Mouse (Mus musculus): Measurements from ENCODE around the gene Sema4d.

Gene Sema4d

DNA sequence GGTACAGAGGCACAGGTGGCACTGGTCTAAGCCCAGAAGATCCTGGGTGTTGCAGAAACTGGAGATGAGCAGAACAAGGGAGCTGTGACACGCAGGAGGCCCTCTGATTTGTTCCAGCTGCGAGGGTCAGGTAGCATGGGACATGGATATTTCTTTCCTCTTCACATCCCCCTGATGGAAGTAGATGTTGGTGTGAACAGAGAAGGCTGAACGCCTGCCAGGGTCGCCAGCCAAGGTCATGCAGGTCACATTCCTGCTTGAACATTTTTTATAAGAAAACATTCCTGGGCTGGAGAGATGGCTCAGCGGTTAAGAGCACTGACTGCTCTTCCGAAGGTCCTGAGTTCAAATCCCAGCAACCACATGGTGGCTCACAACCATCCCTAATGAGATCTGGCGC, 66.2 kb downstream of the Sema4d start:
- no peak for DNase-seq (ENCODE audit: low spot score)

- DNase-seq (ENCODE audit: low spot score), result no peak
These were observed 67.5 kb downstream of the Sema4d start for GRCm38 (mm10) chr13:51725926-51726574.

DNA sequence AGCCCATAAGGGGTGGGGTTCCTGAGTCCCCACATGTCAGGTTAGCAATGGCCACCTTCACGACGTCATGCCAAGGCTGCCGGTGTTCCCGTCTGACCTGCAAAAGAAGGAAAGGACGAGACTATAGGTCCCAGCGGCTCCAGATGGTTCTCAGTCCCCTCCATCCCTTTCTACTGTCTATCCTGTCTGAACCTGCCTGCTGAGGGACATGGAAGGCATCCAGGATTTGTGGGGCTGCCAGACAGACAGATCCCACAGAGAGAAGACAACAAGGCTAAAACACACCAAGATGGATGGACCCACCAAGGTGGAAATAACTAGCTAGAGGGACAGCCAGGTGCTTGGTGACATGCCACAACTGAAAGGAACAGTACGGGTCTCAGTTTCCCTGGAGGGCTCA, 68.1 kb downstream of the Sema4d start:
- DNase-seq (ENCODE audit: low spot score), result no peak

GRCm38 (mm10) chr13:51724566-51724965, 69.0 kb downstream of the Sema4d start:
- DNase-seq (ENCODE audit: low spot score), result no peak

DNA sequence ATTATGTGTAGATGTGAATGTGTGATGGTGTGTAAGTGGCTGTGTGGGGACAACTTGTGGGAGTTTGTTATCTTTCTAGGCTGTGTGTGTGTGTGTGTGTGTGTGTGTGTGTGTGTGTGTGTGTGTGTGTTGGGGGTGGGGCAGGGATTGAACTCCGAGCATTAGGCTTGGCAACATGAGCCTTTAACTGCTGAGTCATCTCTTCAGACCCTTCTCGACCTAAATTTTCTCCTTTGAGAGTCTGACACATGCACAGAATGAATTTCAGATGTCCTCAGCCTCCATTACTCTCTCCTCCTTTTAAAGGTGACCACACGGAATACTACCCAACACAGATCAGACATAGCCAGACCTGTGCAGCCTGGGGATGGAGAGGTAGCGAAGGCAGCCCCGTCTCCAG, 70.4 kb downstream of the Sema4d start:
- DNase-seq (ENCODE audit: low spot score), result no peak

GRCm38 (mm10) chr13:51720556-51720955, 73.0 kb downstream of the Sema4d start:
- no peak for DNase-seq (ENCODE audit: low spot score)

DNA sequence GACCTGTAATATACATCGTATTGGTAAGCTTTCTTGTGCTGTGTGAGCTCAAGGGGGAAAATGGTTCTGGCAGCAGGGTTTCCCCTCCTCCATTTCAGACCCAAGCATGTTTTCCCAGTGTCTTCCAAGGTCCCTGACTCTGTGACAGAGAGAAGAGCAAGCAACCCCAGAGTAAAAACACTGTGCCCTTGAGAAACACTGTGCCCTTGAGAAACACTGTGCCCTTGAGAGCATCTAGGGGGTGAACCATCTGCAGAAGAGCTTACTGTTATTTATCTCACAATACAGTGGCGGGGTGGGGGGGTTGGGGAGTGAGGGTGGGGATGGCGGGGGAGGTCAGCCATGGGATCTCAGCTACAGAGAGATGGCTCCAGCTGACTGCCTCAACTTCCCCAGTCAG, 74.3 kb downstream of the Sema4d start:
- no peak for DNase-seq (ENCODE audit: low spot score)

DNA sequence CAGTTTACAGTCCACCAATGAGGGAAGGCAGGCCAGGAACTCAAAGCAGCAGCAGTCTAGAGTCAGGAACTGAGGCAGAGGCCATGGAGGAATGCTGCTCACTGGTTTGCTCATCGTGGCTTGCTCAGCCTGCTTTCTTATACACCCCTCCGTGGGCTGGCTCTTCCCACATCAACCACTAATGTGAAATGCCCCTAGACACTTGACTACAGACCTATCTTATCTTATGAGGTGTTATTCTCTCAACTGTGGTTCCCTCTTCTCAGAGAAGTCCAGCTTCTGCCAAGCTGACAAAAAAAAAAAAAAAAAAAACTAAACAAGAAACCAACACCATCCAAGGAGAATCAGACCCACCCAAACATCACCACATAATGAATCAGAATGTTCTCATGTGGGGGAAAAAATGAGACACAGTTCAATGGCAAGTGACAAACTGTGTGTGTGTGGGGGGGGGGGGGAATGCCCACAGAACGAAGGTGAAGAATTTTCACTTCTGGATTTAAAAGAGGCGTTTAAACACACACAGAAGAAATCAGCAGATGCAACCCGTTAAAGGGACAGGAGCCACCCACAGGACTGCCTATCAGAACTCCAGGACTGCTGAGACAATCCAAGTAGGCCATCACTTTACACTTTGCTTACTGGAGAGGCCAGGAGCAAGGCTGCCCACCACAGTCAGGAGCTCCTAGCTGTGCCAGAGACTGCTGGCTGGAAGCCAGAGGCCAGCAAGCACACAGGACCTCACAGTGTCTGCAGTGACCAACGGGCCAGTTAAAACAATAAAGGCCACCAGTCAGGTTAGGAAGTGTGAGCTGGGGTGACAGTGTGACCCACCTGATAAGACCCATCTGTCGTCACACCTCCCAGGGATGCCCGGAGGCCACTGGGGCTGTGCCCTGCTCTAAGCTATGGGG, 76.9 kb downstream of the Sema4d start:
- DNase-seq (ENCODE audit: low spot score), result no peak

GRCm38 (mm10) chr13:51712022-51712421, 81.5 kb downstream of the Sema4d start:
- no peak for DNase-seq (ENCODE audit: low spot score)

- no peak for DNase-seq (ENCODE audit: low spot score)
These were observed 82.8 kb downstream of the Sema4d start for GRCm38 (mm10) chr13:51710738-51711137.

- no peak for DNase-seq (ENCODE audit: low spot score)
These were observed 87.4 kb downstream of the Sema4d start for GRCm38 (mm10) chr13:51705882-51706854.

GRCm38 (mm10) chr13:51703893-51704292, 89.7 kb downstream of the Sema4d start:
- DNase-seq (ENCODE audit: low spot score), result no peak

DNA sequence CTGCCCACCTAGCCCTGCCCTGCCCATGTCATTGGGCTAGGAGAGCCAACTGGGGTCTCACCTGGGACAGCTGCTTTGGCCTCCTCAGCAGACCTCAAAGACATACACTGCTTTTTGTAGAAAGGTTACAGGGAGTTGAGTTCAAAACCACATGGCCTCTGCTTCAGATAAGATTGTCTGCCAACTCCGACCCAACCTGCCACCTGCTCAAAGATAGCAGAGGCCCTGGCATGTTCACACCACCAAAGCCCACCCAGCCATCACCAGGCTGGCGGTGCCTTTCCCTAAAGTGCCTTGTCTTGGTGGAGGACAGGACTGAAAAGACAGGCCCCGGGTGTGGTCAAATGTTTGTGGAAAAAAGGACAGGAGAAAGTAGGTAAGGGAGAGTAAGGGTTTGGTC, 95.2 kb downstream of the Sema4d start:
- no peak for DNase-seq (ENCODE audit: low spot score)

- no peak for DNase-seq (ENCODE audit: low spot score)
These were observed 95.7 kb downstream of the Sema4d start for GRCm38 (mm10) chr13:51697897-51698296.

DNA sequence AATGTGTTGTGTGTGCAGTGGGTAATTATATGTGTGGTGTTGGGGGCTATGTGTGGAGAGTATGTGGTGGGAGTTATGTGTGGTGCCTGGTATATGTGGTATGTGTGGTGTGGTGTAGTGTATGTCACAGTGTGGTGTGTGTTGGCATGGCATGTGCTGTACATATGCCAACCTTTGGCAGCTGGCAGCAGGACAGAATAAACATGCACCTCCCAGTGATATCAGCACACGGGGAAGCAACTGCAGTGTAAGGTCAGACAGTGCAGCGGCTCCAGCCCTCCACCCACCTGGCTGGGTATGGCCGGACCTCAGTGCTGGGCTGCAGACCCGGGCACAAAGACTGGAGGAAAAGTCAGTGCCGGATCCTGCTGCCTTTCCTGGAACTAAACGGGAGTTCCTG, 96.1 kb downstream of the Sema4d start:
- no peak for DNase-seq (ENCODE audit: low spot score)

DNA sequence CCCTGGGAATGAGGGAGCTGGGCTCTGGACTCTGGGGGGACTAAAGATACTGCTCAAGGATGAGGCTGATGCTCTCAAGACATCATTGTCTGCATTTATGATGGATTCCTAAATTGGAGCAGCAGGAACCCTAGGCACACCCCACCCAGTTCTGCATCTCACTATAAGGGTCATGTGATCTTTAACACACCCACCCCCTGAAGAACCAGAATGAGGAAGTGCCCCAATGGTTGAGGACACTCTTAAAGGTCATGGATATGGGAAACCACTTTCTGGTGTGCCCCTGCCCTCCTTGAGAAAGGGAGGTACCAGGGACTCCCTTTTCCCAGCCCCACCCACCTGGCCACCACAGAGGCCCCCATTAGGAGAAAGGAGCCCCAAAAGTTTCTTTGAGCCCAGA, 97.1 kb downstream of the Sema4d start:
- no peak for DNase-seq (ENCODE audit: low spot score)

- no peak for DNase-seq (ENCODE audit: low spot score)
These were observed 104.9 kb downstream of the Sema4d start for GRCm38 (mm10) chr13:51688688-51689087.

GRCm38 (mm10) chr13:51686966-51687365, 106.6 kb downstream of the Sema4d start:
- DNase-seq (ENCODE audit: low spot score), result no peak

- DNase-seq (ENCODE audit: low spot score), result no peak
These were observed 108.1 kb downstream of the Sema4d start for GRCm38 (mm10) chr13:51685290-51685966.

- DNase-seq (ENCODE audit: low spot score), result no peak
These were observed 111.9 kb downstream of the Sema4d start for GRCm38 (mm10) chr13:51681634-51682033.

DNA sequence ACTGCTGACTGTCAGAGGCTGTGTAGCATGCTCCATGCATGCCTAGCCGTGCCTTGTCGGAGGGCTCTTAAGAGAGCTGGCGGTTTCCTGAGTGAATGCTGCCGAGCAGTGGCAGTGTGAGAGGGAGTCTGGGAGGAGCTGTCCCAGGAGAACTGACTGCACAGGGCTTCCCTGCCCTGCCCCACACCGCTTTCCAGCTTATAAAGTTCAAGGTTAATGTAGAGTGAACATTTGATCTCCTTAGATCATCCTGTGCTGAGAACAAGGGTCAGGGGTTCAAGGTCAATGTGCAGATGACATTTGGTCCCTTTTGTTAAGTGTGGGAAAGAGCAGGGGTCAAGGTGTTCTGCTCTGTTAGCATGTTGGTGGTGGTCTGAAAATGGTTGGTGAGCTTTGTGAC, 112.5 kb downstream of the Sema4d start:
- no peak for DNase-seq (ENCODE audit: low spot score)

DNA sequence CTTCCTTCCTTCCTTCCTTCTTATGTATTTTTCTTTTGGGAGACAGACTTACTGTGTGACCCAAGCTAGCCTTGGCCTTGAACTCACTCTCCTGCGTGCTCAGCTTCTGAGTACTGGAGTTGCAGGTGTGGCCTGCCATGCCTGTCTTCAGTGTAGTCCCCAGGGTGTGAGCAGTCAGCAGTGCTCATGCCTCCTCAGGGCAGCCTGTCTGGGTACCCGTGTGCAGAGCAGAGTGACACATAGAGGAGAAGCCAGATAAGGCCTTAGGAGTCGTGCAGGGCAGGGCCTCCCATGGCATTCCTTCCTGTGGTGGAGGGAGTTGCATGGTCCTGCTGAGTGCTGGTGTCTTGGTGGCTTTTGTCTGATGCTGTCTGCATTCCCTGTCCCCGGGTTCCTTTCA, 114.2 kb downstream of the Sema4d start:
- no peak for DNase-seq (ENCODE audit: low spot score)

Data from spleen, adult 12 weeks (tissue).